11 mouse cellular contexts compared by ENCODE assay signal in genomic region chr5:113902017-113902416, GRCm38 (mm10). TPM values are rescaled to one million over a fixed set of nuclear protein-coding genes. Genes with fewer than 3 reads are reported as not detected.
DNase-seq lines count a peak whose midpoint lies in the region; ATAC-seq lines count a peak whose summit lies in the region.
"Had no signal": no experiment of that assay in that cellular context is flagged by ENCODE, and none has a peak within 500 bp of the region (broad histone marks: within the 10 kb centered on the region; RNA-seq: fewer than 3 reads in every experiment).

No protein-coding gene starts in this region.

- ATAC-seq in heart, embryonic 12.5 days (ENCODE audit: insufficient number of reproducible peaks, low FRiP score), result no peak
- no peak for ATAC-seq in midbrain, embryonic 13.5 days
- no peak for ATAC-seq in midbrain, embryonic 11.5 days (ENCODE audit: low FRiP score)
- peak; percentile 42 to 59; a peak in 3 of 4 replicates for ATAC-seq in hematopoietic stem cell, adult 5-6 weeks (replicated peaks in 1 of 2; ENCODE audit: insufficient read depth in 1 of 2, low FRiP score in 2 of 2, low TSS enrichment in 1 of 2, low read depth in 1 of 2, poor library complexity in 2 of 2, severe bottlenecking in 2 of 2)
- peak; percentile 88 for ATAC-seq in megakaryocyte progenitor cell, adult 5-6 weeks (replicated peaks; ENCODE audit: poor library complexity)
- ATAC-seq in kidney, embryonic 15.5 days (replicated peaks; ENCODE audit: low FRiP score), result no peak

- H3K4me2 ChIP-seq in heart, embryonic 12.5 days, result peak overlapping the region; percentile 37; the same call in 1 of the 2 replicates
- no peak overlapping the region for H3K4me2 ChIP-seq in midbrain, embryonic 13.5 days (replicated peaks)
- H3K4me2 ChIP-seq in midbrain, embryonic 11.5 days, result no peak overlapping the region
- H3K4me2 ChIP-seq in kidney, embryonic 15.5 days, result no peak overlapping the region
- H3K4me2 ChIP-seq: stomach, embryonic 15.5 days had no signal

- peak overlapping the region; percentile 39 for H3K9ac ChIP-seq in heart, embryonic 12.5 days
- H3K9ac ChIP-seq in midbrain, embryonic 13.5 days (replicated peaks), result 0 out of 2 replicates have a peak overlapping the region, but pooled peaks have one; percentile 10
- no peak overlapping the region for H3K9ac ChIP-seq in midbrain, embryonic 11.5 days (ENCODE audit: low read length)
- H3K9ac ChIP-seq in kidney, embryonic 15.5 days, result no peak overlapping the region
- H3K9ac ChIP-seq: stomach, embryonic 15.5 days had no signal

- H3K4me3 ChIP-seq in heart, embryonic 12.5 days, result no peak overlapping the region
- no peak overlapping the region for H3K4me3 ChIP-seq in midbrain, embryonic 13.5 days (replicated peaks)
- H3K4me3 ChIP-seq in midbrain, embryonic 11.5 days (ENCODE audit: low read depth, low read length), result no peak overlapping the region
- no peak overlapping the region for H3K4me3 ChIP-seq in kidney, embryonic 15.5 days (replicated peaks)
- H3K4me3 ChIP-seq: stomach, embryonic 15.5 days had no signal

- H3K4me1 ChIP-seq in heart, embryonic 12.5 days (replicated peaks), result peaks cover 82% of the 10 kb centered on the region
- peaks cover 81% of the 10 kb centered on the region for H3K4me1 ChIP-seq in midbrain, embryonic 13.5 days (replicated peaks)
- peaks cover 29% of the 10 kb centered on the region for H3K4me1 ChIP-seq in midbrain, embryonic 11.5 days (ENCODE audit: control insufficient read depth, insufficient read depth, low read length)
- H3K4me1 ChIP-seq in kidney, embryonic 15.5 days, result peaks cover 67% of the 10 kb centered on the region

- WGBS in heart, embryonic 12.5 days, result 40% methylated on average over 6 of the region's 6 CpGs
- 88% methylated on average over 6 of the region's 6 CpGs for WGBS in midbrain, embryonic 13.5 days
- 87% methylated on average over 6 of the region's 6 CpGs for WGBS in midbrain, embryonic 11.5 days
- 74% methylated on average over 6 of the region's 6 CpGs for WGBS in kidney, embryonic 15.5 days

- no peaks in the 10 kb centered on the region for H3K36me3 ChIP-seq in heart, embryonic 12.5 days
- H3K36me3 ChIP-seq in midbrain, embryonic 13.5 days, result no peaks in the 10 kb centered on the region
- H3K36me3 ChIP-seq in midbrain, embryonic 11.5 days (ENCODE audit: control insufficient read depth, insufficient read depth, low read length), result no peaks in the 10 kb centered on the region
- H3K36me3 ChIP-seq in kidney, embryonic 15.5 days, result no peaks in the 10 kb centered on the region
- H3K36me3 ChIP-seq: stomach, embryonic 15.5 days had no signal

- no peaks in the 10 kb centered on the region for H3K9me3 ChIP-seq in heart, embryonic 12.5 days (replicated peaks)
- H3K9me3 ChIP-seq in midbrain, embryonic 13.5 days, result no peaks in the 10 kb centered on the region
- H3K9me3 ChIP-seq in midbrain, embryonic 11.5 days (ENCODE audit: control insufficient read depth, low read length), result no peaks in the 10 kb centered on the region
- no peaks in the 10 kb centered on the region for H3K9me3 ChIP-seq in kidney, embryonic 15.5 days (replicated peaks)
- H3K9me3 ChIP-seq: stomach, embryonic 15.5 days had no signal

- H3K27ac ChIP-seq in heart, embryonic 12.5 days (ENCODE audit: poor library complexity, severe bottlenecking), result peak overlapping the region; percentile 43
- H3K27ac ChIP-seq in midbrain, embryonic 13.5 days, result peak overlapping the region; percentile 37; the same call in 1 of the 2 replicates
- no peak overlapping the region for H3K27ac ChIP-seq in midbrain, embryonic 11.5 days (ENCODE audit: low read depth, low read length)
- H3K27ac ChIP-seq in kidney, embryonic 15.5 days, result no peak overlapping the region
- H3K27ac ChIP-seq: stomach, embryonic 15.5 days had no signal

- intact Hi-C loops in heart, postnatal 10 days (cut with DNase I), result no loop called here

- DNase-seq in heart, postnatal 10 days, result no peak
- DNase-seq in midbrain, embryonic 11.5 days (ENCODE audit: low spot score, missing footprints), result no peak
- no peak for DNase-seq in cerebellum, adult 9-10 months
- DNase-seq: kidney, postnatal 4 days; left cerebral cortex, postnatal 4 days had no signal

- H3K27me3 ChIP-seq in heart, embryonic 12.5 days (replicated peaks), result no peaks in the 10 kb centered on the region
- H3K27me3 ChIP-seq in midbrain, embryonic 13.5 days, result no peaks in the 10 kb centered on the region
- H3K27me3 ChIP-seq in midbrain, embryonic 11.5 days (ENCODE audit: control insufficient read depth, insufficient read depth, low read length), result no peaks in the 10 kb centered on the region
- no peaks in the 10 kb centered on the region for H3K27me3 ChIP-seq in kidney, embryonic 15.5 days
- H3K27me3 ChIP-seq: stomach, embryonic 15.5 days had no signal

RNA-seq across cellular contexts. Expression of gene Coro1c, which starts 6.5 kb away (rescaled TPM):
- 137 and 141 TPM in 2 replicates for polyA plus RNA-seq in heart, embryonic 12.5 days (2016; fragmentation: Nextera tagmentation; extraction: Ambion mirVana)
- total RNA-seq in heart, postnatal 10 days (2021), result 10 to 100 TPM; 73.1 to 76.1 TPM
- 214 and 215 TPM in 2 replicates for polyA plus RNA-seq in midbrain, embryonic 13.5 days (2015; fragmentation: Nextera tagmentation; extraction: Ambion mirVana)
- 201 and 205 TPM in 2 replicates for polyA plus RNA-seq in midbrain, embryonic 11.5 days (2014; fragmentation: Nextera tagmentation; extraction: Ambion mirVana)
- 85.8 and 110 TPM in 2 replicates for total RNA-seq in hematopoietic stem cell, adult 5-6 weeks (2017)
- total RNA-seq in megakaryocyte progenitor cell, adult 5-6 weeks (2015), result 59.7 and 63.9 TPM in 2 replicates
- total RNA-seq in megakaryocyte progenitor cell, adult 5-6 weeks (2017), result 81.8 and 83.9 TPM in 2 replicates
- 105 and 119 TPM in 2 replicates for polyA plus RNA-seq in kidney, embryonic 15.5 days (2015; fragmentation: Nextera tagmentation; extraction: Ambion mirVana)

Comparison
In these comparisons a context has a peak if more than half of its experiments do, and no peak if none do; other contexts are left out.
1. H3K27ac ChIP-seq: peak in heart, embryonic 12.5 days (single experiment) and midbrain, embryonic 13.5 days (single experiment); none in midbrain, embryonic 11.5 days (single experiment) and kidney, embryonic 15.5 days (single experiment).
2. H3K9ac ChIP-seq: peak in heart, embryonic 12.5 days (single experiment) and midbrain, embryonic 13.5 days (single experiment); none in midbrain, embryonic 11.5 days (single experiment) and kidney, embryonic 15.5 days (single experiment).
3. ATAC-seq: peak in hematopoietic stem cell, adult 5-6 weeks (2 of 2) and megakaryocyte progenitor cell, adult 5-6 weeks (single experiment); none in heart, embryonic 12.5 days (single experiment), midbrain, embryonic 13.5 days (single experiment), midbrain, embryonic 11.5 days (single experiment) and kidney, embryonic 15.5 days (single experiment).